Mouse (Mus musculus) CH12F3 (cell line): ENCODE results near the gene Ppil2.

Experiments used
- in situ Hi-C: fragments of 300-500 bp; cut with MboI; formaldehyde crosslinking; loops from 2 replicates; pipeline ENCODE4 v1.14.3; 2020; ENCODE audit warnings: low sequenced_read_pairs

Ppil2 gene

DNA sequence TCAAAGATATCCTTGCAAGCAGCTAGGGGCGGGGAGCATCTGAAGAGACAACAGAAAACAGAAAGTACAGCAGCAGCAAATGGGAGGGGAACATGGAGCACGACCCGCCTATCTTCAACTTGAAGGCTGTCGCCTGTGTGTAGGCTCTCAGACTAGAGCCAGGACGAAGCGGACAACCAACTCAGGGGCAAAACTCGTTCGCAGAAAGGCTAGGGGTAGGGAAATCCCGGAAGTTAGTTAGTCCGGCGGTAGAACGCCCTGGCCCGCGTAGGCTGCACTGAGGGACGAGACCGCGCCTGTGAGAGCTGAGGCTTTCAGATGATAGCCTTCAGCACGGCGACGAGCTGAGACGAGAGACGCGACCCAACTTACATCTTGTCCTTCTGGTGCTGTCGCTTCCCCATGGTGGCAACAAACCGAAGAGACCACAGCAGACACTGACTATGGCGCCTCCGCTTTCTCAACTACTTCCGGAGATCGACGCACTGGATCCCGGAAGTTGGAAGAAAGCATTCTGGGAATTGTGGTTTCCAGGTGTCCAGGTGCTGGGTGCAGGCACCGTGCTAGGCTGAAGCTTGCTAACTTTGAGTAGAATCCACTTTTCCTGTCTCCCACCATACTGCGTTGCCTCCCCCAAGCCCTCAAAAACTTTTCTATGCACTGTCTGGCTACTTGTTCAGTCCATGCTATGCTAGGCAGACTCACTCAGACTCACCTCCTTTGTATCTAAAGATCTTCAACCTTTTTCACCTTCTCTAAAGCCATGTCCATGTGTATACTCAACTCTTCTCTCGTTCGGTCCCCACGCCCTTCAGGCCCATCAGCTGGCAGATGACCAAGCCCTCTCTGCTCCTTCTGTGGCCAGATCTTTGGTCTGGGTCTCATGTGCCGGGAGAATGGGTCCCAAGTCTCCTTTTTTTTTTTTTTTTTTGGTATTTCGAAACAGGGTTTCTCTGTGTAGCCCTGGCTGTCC, at the start of gene Ppil2:
Gene Ppil2 (minus strand): TSS at position 487 of the 973 bp plus-strand sequence.
- in situ Hi-C loops: no loop called here

DNA sequence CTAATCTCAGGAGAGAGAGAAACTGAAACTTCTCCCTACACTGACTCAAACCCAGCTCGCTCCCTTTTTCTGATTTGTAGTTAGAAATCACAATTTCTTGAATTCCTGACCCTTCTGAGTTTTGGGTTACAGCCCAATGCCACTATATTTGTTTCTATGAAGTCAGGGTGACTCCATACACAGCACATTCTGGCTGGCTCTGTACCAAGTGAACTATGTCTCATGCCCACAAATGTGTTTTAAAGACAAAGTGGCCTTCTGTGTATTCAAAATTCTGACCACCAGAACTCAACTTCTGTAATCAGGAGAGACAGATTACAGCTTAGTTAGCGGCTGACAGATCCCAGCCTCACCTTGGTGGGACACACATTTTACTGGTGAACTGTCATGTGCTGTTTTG, 43.3 kb upstream of the Ppil2 start:
- in situ Hi-C loops: no loop called here

DNA sequence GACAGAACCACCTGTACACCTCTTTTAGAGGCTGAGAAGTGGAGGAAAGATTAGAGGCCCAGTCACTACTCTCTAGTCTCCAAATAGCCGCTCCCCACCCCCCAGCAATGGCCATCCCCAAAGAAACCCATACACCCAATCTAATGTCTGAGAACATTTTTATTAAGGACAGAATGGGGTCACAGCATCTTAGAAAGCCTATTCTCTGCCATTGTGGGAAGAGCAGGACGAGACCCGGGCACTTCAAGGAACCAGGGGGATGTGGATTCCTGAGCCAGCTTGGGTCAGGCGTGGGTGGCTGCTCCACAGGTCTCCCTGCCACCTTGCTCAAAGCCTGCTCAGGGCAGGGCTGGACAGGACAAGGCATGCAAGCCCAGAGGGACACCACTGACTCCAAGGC, 40.8 kb upstream of the Ppil2 start:
- in situ Hi-C loops: no loop called here

GRCm38 (mm10) chr16:17150520-17151258, 39.6 kb upstream of the Ppil2 start:
- in situ Hi-C loops: no loop called here

- in situ Hi-C loops: no loop called here
Observed at GRCm38 (mm10) chr16:17148084-17148483, 37.0 kb upstream of the Ppil2 start.

DNA sequence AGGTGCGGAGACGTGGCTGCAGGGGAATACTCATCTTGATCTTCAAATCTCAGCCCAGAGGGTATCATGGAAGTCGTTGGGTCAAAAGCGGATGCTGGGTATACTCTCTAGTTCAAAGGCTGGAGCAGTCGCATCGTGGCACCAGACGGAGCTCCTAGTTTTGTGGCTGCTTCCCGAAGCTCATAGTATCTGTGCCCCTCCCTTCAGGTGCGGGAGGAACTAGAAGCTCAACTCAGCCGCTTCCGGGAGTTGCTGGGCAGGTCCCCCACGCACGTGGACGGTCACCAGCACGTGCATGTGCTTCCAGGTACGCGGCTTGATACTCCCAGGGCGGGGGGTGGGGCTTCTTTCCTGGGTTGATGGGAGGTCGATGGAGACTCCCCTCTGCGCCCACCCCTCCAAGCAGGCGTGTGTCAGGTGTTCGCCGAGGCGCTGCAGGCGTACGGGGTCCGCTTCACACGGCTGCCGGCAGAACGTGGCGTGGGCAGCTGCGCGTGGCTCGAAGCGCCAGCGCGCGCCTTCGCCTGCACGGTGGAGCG, 36.4 kb upstream of the Ppil2 start:
- in situ Hi-C loops: no loop called here

GRCm38 (mm10) chr16:17146772-17147235, 35.7 kb upstream of the Ppil2 start, which contains the start of gene Ccdc116:
Ccdc116 (minus strand) TSS chr16:17147229.
- in situ Hi-C loops: no loop called here

- in situ Hi-C loops: no loop called here
Observed at GRCm38 (mm10) chr16:17144339-17144738, 33.3 kb upstream of the Ppil2 start, which contains the start of gene Ydjc. Ydjc (plus strand) TSS chr16:17144621.

DNA sequence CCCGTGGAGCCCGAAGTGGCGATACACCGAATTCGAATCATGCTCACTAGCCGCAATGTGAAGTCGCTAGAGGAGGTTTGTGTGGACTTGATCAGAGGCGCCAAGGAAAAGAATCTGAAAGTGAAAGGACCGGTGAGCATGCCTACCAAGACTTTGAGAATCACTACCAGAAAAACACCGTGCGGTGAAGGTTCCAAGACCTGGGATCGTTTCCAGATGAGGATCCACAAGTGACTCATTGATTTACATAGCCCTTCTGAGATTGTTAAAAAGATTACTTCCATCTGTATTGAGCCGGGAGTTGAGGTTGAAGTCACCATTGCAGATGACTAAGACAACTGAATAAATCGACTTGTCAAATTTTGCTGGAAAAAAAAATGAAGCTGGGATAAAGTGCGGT, 26.3 kb upstream of the Ppil2 start:
- in situ Hi-C loops: no loop called here

GRCm38 (mm10) chr16:17132906-17133200, 21.8 kb upstream of the Ppil2 start:
- in situ Hi-C loops: no loop called here

DNA sequence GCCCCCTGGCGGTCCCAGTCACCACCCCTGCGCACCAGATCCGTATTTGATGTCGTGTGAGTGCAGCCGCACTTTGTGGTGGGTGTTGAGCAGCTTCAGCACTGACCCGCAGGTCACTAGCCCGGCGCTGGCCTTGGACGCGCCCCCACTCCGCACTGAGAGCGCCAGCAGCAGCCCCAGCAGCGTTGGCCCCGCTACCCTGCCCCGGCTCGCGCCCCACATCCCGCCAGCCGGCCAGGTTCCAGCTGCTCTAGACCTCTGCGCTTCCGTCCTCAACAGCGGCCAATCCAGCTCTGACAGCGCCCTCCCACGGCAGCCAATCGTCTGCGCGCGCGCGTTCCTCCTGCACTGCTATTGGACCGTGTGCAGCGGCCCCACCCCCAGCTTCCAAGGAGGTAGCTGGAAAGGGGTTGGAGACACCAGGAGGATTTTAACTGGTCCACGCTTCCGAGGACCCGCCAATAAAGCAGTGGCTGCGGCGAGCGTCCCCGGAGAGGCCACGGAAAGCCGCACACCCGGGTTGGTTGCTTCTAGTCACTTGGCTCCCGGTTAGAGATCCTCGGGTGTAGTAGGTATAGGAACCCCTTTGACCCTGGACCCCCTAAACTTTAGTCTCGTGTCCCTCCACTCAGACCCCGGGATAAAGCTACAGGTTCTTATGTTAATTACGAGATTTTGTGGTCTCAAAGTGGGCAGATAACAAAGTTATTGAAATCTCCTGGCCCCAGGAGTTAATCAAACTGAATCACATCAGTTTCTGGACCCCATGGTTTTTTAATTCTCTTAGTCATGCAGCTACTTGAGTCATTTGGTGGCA, 21.2 kb upstream of the Ppil2 start, which contains the start of gene Sdf2l1:
Gene Sdf2l1 (minus strand): TSS at position 295 of the 817 bp plus-strand sequence.
- in situ Hi-C loops: no loop called here

GRCm38 (mm10) chr16:17131191-17132088, 20.4 kb upstream of the Ppil2 start:
- in situ Hi-C loops: no loop called here

- in situ Hi-C loops: loop anchor here (10.0 kb wide), 1 partner anchor 158 kb away; no protein-coding TSS in a partner anchor
Observed at GRCm38 (mm10) chr16:17127292-17127691, 16.2 kb upstream of the Ppil2 start.

DNA sequence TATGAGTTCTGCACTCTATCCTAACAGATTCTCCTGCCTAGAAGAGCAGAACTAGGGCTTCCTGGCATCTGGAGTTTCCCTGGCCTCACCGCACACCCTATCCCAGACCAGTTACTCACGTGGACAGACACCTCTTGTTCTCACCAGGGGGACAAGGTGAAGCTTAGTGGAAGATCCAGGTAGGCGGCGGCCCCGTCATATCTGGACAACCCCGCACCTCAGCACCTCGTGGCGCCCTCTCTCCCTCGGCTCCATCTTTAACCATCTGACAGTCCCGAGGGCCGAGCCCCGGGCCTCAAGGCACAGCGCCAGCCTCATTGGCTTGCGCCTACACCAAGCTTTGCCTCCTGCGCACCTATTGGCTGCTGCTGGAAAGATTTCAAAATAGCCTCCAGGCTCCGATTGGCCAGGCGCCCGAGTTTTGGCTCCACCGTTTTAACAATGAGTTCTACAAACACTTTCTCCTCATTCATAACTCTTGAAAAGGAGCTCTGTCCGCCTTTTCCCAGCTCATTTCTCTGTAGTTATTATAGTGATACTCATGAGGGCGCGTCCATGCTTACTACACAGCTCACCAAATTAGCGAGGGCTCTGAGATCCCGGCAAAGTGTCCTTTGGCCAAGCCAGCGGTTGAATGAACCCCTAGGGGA, 13.9 kb upstream of the Ppil2 start, which contains the start of gene 2610318N02Rik:
Gene 2610318N02Rik (minus strand): TSS at position 297 of the 650 bp plus-strand sequence.
- in situ Hi-C loops: loop anchor here (10.0 kb wide), 1 partner anchor 160 kb away; no protein-coding TSS in a partner anchor

GRCm38 (mm10) chr16:17124119-17124870, 13.2 kb upstream of the Ppil2 start:
- in situ Hi-C loops: loop anchor here (10.0 kb wide), 1 partner anchor 161 kb away; no protein-coding TSS in a partner anchor

GRCm38 (mm10) chr16:17121569-17121968, 10.5 kb upstream of the Ppil2 start:
- in situ Hi-C loops: loop anchor here (10.0 kb wide), 1 partner anchor 163 kb away; no protein-coding TSS in a partner anchor

GRCm38 (mm10) chr16:17117309-17117799, 6.3 kb upstream of the Ppil2 start:
- in situ Hi-C loops: no loop called here

GRCm38 (mm10) chr16:17104600-17104999, 6.5 kb downstream of the Ppil2 start:
- in situ Hi-C loops: no loop called here
